Mouse (Mus musculus): ENCODE measurements around the gene Gm10100.
"Not testable (repeated sequence)": the region's sequence is repeated elsewhere in the genome, so short reads cannot be mapped to it uniquely, and the experiment has no call there.

Gm10100 gene

DNA sequence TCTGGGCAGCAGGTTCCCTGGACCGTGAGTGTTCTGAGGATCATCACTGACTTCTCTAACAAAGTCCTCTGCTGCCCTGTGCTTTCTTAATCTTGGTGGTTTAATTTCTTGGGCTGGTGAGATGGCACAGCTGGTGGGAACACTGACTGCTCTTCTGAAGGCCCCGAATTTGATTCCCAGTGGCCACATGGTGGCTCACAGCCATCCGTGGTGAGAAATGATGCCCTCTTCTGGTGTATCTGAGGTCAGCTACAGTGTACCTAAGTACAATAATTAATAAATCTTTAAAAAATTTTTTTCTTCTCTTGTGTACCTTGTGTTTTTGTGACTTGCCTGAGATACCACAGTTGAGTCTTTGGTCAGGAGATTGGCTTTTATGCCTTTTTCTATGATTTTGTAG is 26.0 kb downstream of the Gm10100 start:
- DNase-seq (ENCODE audit: low spot score in 2 of 2) = not testable (repeated sequence)

DNA sequence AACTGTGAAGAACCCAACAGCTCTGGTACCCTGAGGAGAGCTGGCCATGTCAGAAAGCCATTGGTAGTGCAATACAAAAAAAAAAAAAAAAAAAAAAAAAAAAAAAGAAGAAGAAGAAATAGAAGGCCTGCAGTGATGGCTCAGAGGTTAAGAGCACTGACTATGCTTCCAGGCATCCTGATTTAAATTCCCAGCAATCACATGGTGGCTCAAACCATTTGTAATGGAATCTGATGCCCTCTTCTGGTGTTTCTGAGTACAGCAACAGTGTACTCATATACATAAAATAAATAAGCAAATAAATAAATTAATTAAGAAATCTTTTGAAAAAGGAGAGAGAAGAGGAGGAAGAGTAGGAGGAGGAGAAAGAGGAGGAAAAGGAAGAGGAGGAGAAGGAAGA is 27.2 kb downstream of the Gm10100 start:
- DNase-seq (ENCODE audit: low spot score in 2 of 2) = no peak

DNA sequence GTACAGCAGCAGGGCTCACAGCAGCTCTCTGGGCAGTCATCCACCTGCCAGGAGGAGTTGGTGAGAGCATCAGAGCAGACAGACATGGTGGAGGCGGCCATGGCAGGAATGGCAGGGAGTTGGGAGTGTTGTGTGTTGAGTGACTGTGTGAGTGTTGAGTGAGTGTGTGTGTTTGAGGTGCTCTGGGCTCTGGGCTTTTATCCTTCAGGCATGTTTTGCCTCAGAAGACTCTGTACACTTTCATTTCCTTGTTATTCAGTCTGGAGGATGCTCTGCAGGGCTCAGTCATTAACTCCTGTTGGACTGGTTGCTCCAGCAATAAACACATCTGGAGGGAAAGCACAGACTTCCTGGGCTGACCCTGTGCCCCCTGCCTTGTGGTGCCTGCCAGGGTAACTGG is 33.3 kb downstream of the Gm10100 start, which contains the start of gene Gm3233:
Gene Gm3233 (minus strand): TSS at position 101 of the 400 bp plus-strand sequence.
- DNase-seq (ENCODE audit: low spot score in 2 of 2) = not testable (repeated sequence)

DNA sequence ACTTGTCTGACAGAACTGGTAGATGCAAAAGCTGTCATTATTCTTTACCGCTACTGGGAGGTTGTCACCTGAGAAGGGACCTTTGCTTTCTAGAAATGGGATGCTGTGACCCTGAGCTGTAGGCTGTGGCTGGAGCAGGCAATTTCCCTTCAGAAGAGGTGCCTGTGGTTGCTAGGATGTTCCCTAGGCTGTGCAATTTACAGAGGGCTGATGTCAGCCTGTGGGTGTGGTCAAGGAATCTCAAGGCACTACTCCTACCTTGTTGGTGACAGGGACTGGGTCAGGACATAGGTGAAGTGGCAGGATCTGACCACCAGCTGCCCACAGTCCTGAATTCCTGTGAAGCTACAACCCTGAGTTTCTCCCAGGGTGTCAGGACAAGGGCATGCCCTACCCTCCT is 43.4 kb downstream of the Gm10100 start:
- DNase-seq (ENCODE audit: low spot score in 2 of 2) = no peak

DNA sequence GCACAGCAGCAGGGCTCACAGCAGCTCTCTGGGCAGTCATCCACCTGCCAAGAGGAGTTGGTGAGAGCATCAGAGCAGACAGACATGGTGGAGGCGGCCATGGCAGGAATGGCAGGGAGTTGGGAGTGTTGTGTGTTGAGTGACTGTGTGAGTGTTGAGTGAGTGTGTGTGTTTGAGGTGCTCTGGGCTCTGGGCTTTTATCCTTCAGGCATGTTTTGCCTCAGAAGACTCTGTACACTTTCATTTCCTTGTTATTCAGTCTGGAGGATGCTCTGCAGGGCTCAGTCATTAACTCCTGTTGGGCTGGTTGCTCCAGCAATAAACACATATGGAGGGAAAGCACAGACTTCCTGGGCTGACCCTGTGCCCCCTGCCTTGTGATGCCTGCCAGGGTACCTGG is 44.9 kb downstream of the Gm10100 start, which contains the start of gene Gm3238:
Gene Gm3238 (minus strand): TSS at position 101 of the 400 bp plus-strand sequence.
- not testable (repeated sequence) for DNase-seq (ENCODE audit: low spot score in 2 of 2)

DNA sequence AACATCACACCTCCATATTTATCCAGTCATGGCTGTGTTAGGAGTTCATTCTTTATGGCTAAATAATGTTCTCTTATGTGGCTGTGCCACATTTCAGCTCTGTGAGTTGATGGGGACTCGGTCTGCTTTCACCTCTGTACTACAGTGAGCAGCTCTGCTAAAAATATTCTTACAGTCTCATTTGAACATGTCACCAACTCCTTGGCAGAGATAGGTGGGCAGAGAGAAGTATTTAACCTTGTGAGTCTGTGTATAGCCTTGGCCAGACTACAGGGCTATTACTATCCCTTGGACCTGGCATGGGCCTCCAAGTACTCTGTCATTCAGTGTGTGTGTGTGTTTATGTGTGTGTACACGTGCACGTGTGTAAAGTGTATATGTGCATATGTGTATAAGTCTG is 45.9 kb downstream of the Gm10100 start:
- DNase-seq (ENCODE audit: low spot score in 2 of 2) = not testable (repeated sequence)

All from heart, adult 9 months (tissue).